Mouse (Mus musculus) midbrain, embryonic 13.5 days (tissue): ENCODE measurements around the gene Fgfbp3. TPM values are rescaled to one million over a fixed set of nuclear protein-coding genes. Genes with fewer than 3 reads are reported as not detected.

Source experiments
- ATAC-seq: fragments of 200-750 bp; cut with Nextera tagmentation; 2 replicates; pipeline ENCODE4 v1.8.0; 2017; ENCODE audit warnings: mild to moderate bottlenecking, moderate TSS enrichment, moderate library complexity
- H3K27ac ChIP-seq: fragments of 300-500 bp; sonication (generic); 2 replicates; pipeline ENCODE4 v1.5.1; 2015; ENCODE audit warnings: inconsistent platforms, mild to moderate bottlenecking, moderate library complexity
- H3K27me3 ChIP-seq: fragments of 300-500 bp; sonication (generic); 2 replicates; pipeline ENCODE4 v1.6.1; 2015; ENCODE audit warnings: mild to moderate bottlenecking, inconsistent platforms
- H3K36me3 ChIP-seq: fragments of 300-500 bp; sonication (generic); 2 replicates; pipeline ENCODE4 v1.6.1; 2015; ENCODE audit warnings: mild to moderate bottlenecking, inconsistent platforms
- H3K4me1 ChIP-seq: fragments of 300-500 bp; sonication (generic); replicated peaks from 2 replicates; pipeline ENCODE4 v1.6.1; 2015; ENCODE audit warnings: inconsistent platforms
- H3K4me2 ChIP-seq: fragments of 300-500 bp; sonication (generic); replicated peaks from 2 replicates; pipeline ENCODE4 v1.6.1; 2015; ENCODE audit warnings: moderate library complexity, mild to moderate bottlenecking, inconsistent platforms
- H3K4me3 ChIP-seq: fragments of 300-500 bp; sonication (generic); replicated peaks from 2 replicates; pipeline ENCODE4 v1.5.1; 2015; ENCODE audit warnings: mild to moderate bottlenecking, inconsistent platforms
- H3K9ac ChIP-seq: fragments of 300-500 bp; sonication (generic); replicated peaks from 2 replicates; pipeline ENCODE4 v1.6.1; 2015; ENCODE audit warnings: mild to moderate bottlenecking, inconsistent platforms
- H3K9me3 ChIP-seq: fragments of 300-500 bp; sonication (generic); 2 replicates; pipeline ENCODE4 v1.6.1; 2016; ENCODE audit warnings: mild to moderate bottlenecking, inconsistent platforms
- WGBS: fragments of 180-500 bp; shearing (Covaris S2); methylation state at CpG from one replicate; pipeline ENCODE4 v1.1.7; 2015; 5-methylcytosine and 5-hydroxymethylcytosine counted together
- polyA plus RNA-seq: library from polyadenylated mRNA; unstranded; fragments of >200 nt; fragmentation: Nextera tagmentation; extraction: Ambion mirVana; gene quantifications from 2 replicates; pipeline ENCODE4 v1.2.1, GENCODE M21; 2015

Gene Fgfbp3
- polyA plus RNA-seq, 1 experiment from 2014 or later: 45.5 TPM

DNA sequence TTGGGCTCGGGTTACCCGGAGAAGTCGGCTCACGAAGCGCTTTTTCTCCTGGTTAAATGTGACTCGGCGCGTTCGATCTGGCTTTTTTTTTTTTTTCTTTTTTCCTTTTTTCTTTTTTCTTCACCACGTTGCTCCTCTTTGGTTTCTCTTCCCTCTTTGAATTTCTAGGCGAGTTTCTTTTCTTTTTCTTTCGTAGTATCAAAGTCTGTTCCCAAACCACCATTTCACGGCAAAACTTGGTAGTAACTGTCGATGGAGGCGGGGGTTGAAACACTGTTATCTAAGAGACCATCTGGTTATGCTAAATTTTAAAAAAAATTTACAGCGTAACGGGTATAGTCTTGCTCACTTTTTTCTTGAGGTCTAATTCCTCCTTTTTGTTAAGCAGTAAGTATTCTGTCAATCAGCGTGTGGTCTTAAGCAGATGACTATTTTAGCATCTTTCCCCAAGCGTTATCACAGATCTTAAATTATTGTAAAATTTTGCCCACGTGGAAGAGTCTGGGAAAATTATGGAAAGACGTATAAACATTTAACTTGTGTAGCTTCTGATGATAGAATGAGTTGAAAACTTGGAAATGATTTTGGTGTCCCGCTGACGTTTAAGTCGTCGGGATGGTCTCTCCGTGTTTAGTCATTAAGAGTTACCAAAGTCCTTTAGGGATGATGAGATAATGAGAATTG, 7.3 kb upstream of the Fgfbp3 start:
- no peaks in the 10 kb centered on the region for H3K36me3 ChIP-seq
- no peak for ATAC-seq
- peaks cover 3% of the 10 kb centered on the region; the same call in 1 of the 2 replicates for H3K27me3 ChIP-seq
- H3K4me1 ChIP-seq: peaks cover 27% of the 10 kb centered on the region
- H3K4me3 ChIP-seq: peak overlapping the region; percentile 95
- H3K27ac ChIP-seq: peak overlapping the region; percentile 95
- H3K4me2 ChIP-seq: peak overlapping the region; percentile 76
- H3K9ac ChIP-seq: peak overlapping the region; percentile 85
- 2% methylated on average over 26 of the region's 26 CpGs for WGBS
- no peaks in the 10 kb centered on the region for H3K9me3 ChIP-seq

DNA sequence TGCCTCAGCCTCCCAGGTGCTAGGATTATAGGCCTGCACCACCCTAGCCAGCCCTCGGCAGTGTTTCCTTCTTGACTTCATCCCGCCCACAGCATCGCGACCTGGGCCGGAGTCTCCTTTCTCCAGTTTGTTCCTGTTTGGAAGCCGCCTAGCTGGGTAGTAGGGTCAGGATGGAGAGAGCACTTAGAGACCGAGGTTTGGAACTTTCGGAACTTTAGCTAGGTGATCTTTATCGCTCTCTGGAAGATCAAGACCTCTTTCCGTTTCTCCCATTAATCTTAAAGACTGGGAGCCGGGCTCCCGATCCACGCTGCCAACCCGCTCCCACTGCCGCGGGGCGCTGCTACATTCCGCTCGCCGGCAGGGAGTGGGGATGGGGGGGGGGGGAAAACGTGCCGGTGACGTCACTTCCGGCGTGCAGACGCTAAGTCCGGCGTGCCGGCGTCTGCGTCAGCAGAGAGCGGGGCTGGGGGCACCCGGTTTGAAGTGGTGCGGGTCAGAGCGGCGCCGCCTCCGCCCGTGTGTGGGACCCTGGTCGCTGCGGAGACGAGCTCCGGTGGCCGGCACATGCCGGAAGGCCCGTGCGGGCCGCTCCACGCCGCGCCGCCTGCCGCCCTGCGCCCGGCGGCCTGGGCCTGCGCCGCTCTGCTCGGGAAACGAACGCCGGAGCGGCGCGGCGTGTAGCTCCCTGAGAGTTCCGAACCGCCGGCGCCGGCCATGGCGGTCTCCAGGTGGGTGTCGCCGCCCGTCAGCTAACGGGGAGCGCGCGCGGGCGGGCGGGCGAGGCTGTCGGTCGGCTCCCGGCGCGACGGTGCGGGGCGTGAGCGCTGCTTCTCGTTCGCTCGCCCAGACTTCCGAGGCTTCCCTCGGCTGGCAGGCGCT, 6.5 kb upstream of the Fgfbp3 start, which contains the start of gene Btaf1:
Gene Btaf1 (plus strand): TSS at position 409 of the 882 bp plus-strand sequence.
- H3K27ac ChIP-seq: peak within 1 kb of the TSS; percentile 95
- ATAC-seq: peak; percentile 99
- H3K27me3 ChIP-seq: peaks cover 3% of the 10 kb centered on the region; the same call in 1 of the 2 replicates
- H3K36me3 ChIP-seq: no peaks in the 10 kb centered on the region
- no peaks in the 10 kb centered on the region for H3K9me3 ChIP-seq
- peak within 1 kb of the TSS; percentile 85 for H3K9ac ChIP-seq
- peaks cover 27% of the 10 kb centered on the region for H3K4me1 ChIP-seq
- under 1% methylated on average over 92 of the region's 98 CpGs for WGBS
- peak within 1 kb of the TSS; percentile 95 for H3K4me3 ChIP-seq
- H3K4me2 ChIP-seq: peak within 1 kb of the TSS; percentile 76

DNA sequence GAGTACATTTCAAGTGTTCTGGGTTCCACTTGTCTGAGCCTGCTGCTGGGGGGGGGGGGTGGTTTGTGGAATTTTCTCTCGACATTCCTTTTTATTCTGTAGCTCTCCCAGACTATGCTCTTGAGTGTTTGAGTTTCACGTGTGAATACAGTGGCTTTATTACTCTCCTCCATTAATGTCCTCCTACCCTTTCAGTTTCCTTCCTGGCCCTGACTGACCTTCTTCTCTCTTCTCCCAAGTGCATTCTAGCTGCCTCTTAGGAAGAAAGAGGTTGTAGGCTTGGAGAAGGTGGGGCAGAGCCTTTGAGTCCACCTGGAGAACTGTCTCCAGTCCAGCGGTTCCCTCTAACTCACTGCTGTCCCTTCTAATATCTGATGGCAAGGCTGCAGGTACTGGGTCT, 3.5 kb upstream of the Fgfbp3 start:
- Histone ChIP-seq H3K4me1 (peaks cover 36% of the 10 kb centered on the region), H3K9ac (no peak overlapping the region)
- WGBS: 63% methylated on average over 3 of the region's 3 CpGs

DNA sequence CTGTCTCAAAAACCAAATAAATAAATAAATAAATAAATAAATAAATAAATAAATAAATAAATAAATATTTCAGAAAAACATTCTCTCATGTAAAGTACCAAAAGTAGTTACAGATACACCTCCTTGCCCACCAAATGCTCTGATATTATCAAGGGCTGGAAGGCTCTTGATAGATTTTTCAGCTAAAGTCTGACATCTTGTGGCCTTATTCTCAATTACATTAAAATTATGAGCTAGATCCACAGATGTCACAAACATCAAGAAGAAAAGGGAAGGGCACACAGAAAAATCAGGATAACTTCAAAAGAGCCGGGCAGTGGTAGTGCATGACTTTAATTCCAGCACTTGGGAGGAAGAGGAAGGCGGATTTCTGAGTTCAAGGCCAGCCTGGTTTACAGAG, 2.6 kb upstream of the Fgfbp3 start:
- WGBS: 32% methylated on average over 2 of the region's 2 CpGs
- Histone ChIP-seq H3K9me3 (no peaks in the 10 kb centered on the region), H3K4me2 (no peak overlapping the region), H3K9ac (no peak overlapping the region), H3K4me1 (peaks cover 33% of the 10 kb centered on the region), H3K4me3 (no peak overlapping the region), H3K27ac (no peak overlapping the region), H3K36me3 (no peaks in the 10 kb centered on the region), H3K27me3 (peaks cover 3% of the 10 kb centered on the region; the same call in 1 of the 2 replicates)
- ATAC-seq: no peak

More for the DNA sequence above, 3.5 kb upstream of the Fgfbp3 start:
- Histone ChIP-seq H3K4me2 (no peak overlapping the region), H3K4me3 (no peak overlapping the region), H3K9me3 (no peaks in the 10 kb centered on the region), H3K27me3 (peaks cover 3% of the 10 kb centered on the region; the same call in 1 of the 2 replicates), H3K36me3 (no peaks in the 10 kb centered on the region), H3K27ac (no peak overlapping the region)
- no peak for ATAC-seq

DNA sequence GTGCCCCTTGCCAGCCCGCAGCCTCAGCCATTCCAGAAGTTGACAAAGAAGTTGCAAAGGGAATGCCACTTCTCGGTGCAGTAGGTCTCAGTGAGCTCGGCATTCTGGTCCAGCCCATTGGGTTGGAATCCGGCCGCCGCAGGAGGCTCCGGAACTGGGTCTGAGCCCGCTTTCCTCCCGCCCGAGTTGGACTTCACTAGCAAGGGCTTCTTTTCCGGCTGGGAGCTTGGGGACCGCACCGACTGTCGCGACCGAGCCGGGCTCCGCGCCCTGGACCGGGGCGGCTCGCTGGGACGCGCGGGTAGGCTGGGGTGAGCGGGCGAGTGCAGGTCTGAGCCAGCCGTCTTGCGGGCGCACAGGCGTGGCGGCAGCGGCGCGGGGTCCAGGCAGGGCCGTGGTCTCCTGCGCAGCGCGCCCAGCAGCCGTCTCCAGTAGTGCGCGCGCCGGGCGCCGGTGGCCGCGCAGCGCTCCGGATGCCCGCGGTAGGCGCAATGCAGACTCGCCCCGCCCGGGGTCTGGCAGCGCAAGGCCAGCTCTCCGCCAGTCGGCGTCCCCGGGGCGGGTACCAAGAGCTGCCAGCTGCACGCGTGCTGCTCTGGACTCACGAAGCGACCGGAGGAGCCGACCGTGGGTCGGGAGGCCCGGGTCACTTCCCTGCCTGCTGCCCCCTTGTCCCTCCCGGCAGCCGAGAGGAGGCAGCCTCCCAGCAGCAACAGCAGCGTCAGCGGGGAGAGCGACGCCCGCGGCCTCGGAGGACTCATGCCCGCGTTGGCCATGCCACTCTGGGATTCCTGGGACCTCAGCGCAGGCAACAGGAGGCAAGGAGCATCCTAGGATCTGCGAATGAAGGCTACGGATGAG, 744 bp downstream of the Fgfbp3 start:
- peak overlapping the region; percentile 80 for H3K4me2 ChIP-seq
- H3K27ac ChIP-seq: peak overlapping the region; percentile 96
- no peaks in the 10 kb centered on the region for H3K36me3 ChIP-seq
- ATAC-seq: peak; percentile 93
- H3K9me3 ChIP-seq: no peaks in the 10 kb centered on the region
- H3K27me3 ChIP-seq: peaks cover 3% of the 10 kb centered on the region; the same call in 1 of the 2 replicates
- peak overlapping the region; percentile 86 for H3K4me3 ChIP-seq
- peaks cover 24% of the 10 kb centered on the region for H3K4me1 ChIP-seq
- peak overlapping the region; percentile 93 for H3K9ac ChIP-seq
- under 1% methylated on average over 78 of the region's 85 CpGs for WGBS

DNA sequence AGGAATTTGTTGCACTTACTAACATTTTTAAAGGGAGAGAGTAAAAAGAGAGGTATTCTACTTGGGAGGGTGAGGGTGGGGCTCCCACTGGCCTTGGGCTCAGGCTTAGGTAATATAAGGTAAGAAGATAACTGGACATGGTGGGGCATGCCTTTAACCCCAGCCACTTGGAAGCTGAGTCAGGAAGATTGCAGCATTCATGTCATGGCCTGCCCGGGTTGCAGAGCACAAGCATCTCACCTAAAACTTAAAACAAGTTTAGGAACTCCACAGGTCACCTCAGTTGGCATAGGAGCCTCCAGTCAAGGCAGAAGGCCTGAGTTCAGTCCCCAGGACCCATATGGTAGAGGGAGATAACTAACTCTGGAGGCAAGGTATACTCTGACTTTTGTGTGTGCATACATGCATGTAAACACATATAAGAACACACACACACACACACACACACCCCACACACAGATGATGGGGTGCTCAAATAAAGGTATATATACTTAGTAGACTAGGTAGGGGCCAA, 2.5 kb downstream of the Fgfbp3 start:
- Histone ChIP-seq H3K36me3 (no peaks in the 10 kb centered on the region), H3K9ac (peak overlapping the region; percentile 39), H3K9me3 (no peaks in the 10 kb centered on the region), H3K27me3 (peaks cover 9% of the 10 kb centered on the region), H3K4me2 (peak overlapping the region; percentile 28; the same call in 1 of the 2 replicates), H3K4me3 (0 out of 2 replicates have a peak overlapping the region, but pooled peaks have one; percentile 4), H3K4me1 (peaks cover 24% of the 10 kb centered on the region), H3K27ac (no peak overlapping the region)
- 95% methylated on average over 1 of the region's 1 CpGs for WGBS
- no peak for ATAC-seq

DNA sequence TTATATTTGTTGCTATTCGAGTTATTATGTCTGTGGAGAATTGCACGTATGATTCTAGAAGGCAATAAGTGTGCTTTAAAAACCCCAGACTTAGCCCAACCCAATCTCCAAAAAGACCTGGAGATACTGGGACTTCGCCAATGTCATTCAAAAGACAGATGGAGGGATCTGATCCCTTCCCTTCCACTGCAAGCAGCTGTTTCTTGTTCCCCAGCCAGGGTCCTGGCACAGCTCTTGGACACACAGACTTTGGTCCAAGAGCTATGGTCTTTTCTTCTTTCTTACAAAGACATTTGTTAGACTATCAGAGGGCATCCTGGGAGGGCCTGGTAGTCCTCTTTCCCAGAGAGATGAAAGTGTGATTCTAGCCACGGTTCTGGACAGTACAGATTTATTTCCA, 3.2 kb downstream of the Fgfbp3 start:
- H3K4me1 ChIP-seq: peaks cover 24% of the 10 kb centered on the region
- no peak for ATAC-seq
- 84% methylated on average over 4 of the region's 4 CpGs for WGBS
- H3K27me3 ChIP-seq: peaks cover 9% of the 10 kb centered on the region
- H3K4me3 ChIP-seq: no peak overlapping the region
- H3K9ac ChIP-seq: no peak overlapping the region
- H3K27ac ChIP-seq: no peak overlapping the region
- no peak overlapping the region for H3K4me2 ChIP-seq
- no peaks in the 10 kb centered on the region for H3K36me3 ChIP-seq
- no peaks in the 10 kb centered on the region for H3K9me3 ChIP-seq

DNA sequence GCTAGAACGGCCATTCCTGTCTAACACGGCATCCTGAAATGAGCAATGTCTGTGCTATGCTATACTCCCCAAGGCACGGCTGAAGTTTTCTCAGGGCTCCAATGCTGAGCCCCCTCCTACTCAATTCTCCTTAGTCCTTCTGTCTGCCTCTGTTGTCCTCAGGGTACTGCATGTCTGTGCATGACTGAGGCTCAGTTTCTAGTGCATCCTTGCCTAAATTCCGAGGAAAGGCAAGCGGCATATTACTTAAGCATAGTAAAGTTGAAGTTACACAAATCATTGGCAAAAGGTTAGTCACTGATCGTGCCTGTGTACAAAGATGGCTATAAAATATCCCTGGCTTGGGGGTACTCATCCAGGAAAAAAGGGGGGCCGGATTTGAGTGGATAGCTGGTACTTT, 6.4 kb downstream of the Fgfbp3 start:
- WGBS: 85% methylated on average over 7 of the region's 7 CpGs
- H3K27ac ChIP-seq: no peak overlapping the region

DNA sequence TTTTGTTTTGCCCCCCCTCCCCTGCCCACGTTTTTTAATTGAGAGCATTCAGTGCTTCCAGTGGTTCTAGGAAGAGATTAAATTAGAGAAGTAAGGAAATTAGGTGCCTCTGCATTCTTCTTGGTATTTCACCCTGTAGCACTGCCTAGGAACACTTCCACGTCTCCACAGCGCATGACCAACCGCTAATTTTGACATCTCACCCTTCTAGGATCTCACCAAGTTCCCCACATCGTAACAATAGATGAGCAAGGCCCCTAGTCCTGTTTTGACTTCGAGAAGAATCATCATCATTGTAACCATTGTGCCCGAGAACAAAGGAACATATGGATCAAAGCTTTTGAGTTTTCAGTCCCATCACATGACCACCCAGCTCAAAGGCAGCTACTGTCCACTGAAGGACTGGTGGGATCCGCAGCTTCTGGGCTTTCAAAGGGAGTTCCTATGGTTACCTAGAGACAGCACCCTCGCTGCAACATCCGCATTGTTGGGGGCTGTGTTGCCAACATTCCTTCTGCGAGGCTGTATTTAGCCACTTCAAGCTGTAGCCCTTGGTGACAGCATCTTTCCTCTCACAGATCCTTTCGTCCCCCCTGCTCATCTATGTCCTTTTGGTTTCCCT, 8.9 kb downstream of the Fgfbp3 start:
- Histone ChIP-seq H3K27ac (peak overlapping the region; percentile 21; the same call in 1 of the 2 replicates), H3K4me3 (no peak overlapping the region), H3K9me3 (no peaks in the 10 kb centered on the region), H3K36me3 (no peaks in the 10 kb centered on the region), H3K4me2 (no peak overlapping the region; the same call in 1 of the 2 replicates), H3K27me3 (peaks cover 9% of the 10 kb centered on the region), H3K9ac (no peak overlapping the region), H3K4me1 (peaks cover 11% of the 10 kb centered on the region)
- WGBS: 4% methylated on average over 12 of the region's 12 CpGs
- ATAC-seq: peak; percentile 91

More for the DNA sequence above, 6.4 kb downstream of the Fgfbp3 start:
- ATAC-seq: no peak
- Histone ChIP-seq H3K4me1 (peaks cover 21% of the 10 kb centered on the region), H3K27me3 (peaks cover 9% of the 10 kb centered on the region), H3K9ac (no peak overlapping the region), H3K36me3 (no peaks in the 10 kb centered on the region), H3K4me3 (no peak overlapping the region), H3K9me3 (no peaks in the 10 kb centered on the region), H3K4me2 (no peak overlapping the region)

DNA sequence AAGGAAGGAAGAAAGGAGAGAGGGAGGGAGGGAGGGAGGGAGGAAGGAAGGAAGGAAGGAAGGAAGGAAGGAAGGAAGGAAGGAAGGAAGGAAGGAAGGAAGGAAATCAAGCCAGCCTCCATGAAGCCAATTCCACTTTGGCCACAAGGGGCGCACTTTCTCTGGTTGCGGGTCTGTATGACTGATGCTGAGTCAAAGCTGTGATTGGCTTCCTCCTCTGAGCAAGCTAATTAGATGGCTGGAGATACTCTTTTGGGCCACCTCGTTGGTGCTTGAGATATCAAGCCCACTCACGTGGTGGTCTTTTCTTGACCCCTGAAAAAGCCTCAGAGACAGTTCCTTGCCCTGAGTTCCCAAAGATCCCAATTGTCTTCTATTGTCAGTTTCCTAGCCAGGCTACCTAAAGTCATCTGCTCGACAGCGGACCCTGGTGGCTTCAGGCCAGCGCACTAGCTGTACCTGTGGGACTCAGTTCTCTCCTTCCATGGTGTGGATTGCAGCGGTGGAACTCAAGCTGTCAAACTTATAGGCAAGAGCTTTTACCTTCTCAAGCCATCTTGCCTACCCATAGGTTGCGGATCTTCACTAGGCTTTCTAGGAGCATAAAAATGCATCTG, 9.6 kb downstream of the Fgfbp3 start:
- 0 out of 2 replicates have a peak, but pooled peaks have one; percentile 22 for ATAC-seq
- H3K27ac ChIP-seq: no peak overlapping the region
- 16% methylated on average over 9 of the region's 9 CpGs for WGBS
- H3K4me3 ChIP-seq: no peak overlapping the region
- H3K27me3 ChIP-seq: peaks cover 9% of the 10 kb centered on the region
- H3K9me3 ChIP-seq: no peaks in the 10 kb centered on the region
- H3K9ac ChIP-seq: no peak overlapping the region
- H3K4me2 ChIP-seq: no peak overlapping the region
- H3K36me3 ChIP-seq: no peaks in the 10 kb centered on the region
- peaks cover 12% of the 10 kb centered on the region for H3K4me1 ChIP-seq
